In genomic region chr5:32778168-32778567, GRCm38 (mm10) we compare ENCODE assay signal across 20 mouse cellular contexts. TPM values are rescaled to one million over a fixed set of nuclear protein-coding genes. Genes with fewer than 3 reads are reported as not detected.
"Had no signal": no experiment of that assay in that cellular context is flagged by ENCODE, and none has a peak within 500 bp of the region (broad histone marks: within the 10 kb centered on the region; RNA-seq: fewer than 3 reads in every experiment).

No protein-coding gene starts in this region.

- H3K9me3 ChIP-seq: megakaryocyte, embryonic 14.5 days; midbrain, embryonic 10.5 days; midbrain, embryonic 12.5 days; neural tube, embryonic 12.5 days; stomach, embryonic 15.5 days had no signal

- H3K4me3 ChIP-seq: megakaryocyte, embryonic 14.5 days; midbrain, embryonic 10.5 days; midbrain, embryonic 12.5 days; myocyte; neural tube, embryonic 12.5 days; stomach, embryonic 15.5 days had no signal

- H3K36me3 ChIP-seq: stomach, embryonic 15.5 days had no signal

- H3K9ac ChIP-seq: lung, embryonic 14.5 days; midbrain, embryonic 12.5 days; neural tube, embryonic 12.5 days; stomach, embryonic 15.5 days had no signal

- DNase-seq: lung, adult 18-20 months; lung, embryonic 14.5 days; lung, postnatal 10 days; lung, postnatal 4 days; midbrain, embryonic 14.5 days; right cerebral cortex, postnatal 14 days; thymus, adult 2 months; thymus, postnatal 14 days; thymus, postnatal 36 days had no signal

- H3K4me1 ChIP-seq: midbrain, embryonic 10.5 days; neural tube, embryonic 12.5 days; stomach, embryonic 15.5 days had no signal

- H3K27me3 ChIP-seq: megakaryocyte, embryonic 14.5 days; midbrain, embryonic 12.5 days; neural tube, embryonic 12.5 days; stomach, embryonic 15.5 days had no signal

- ATAC-seq: midbrain, embryonic 16.5 days had no signal

- H3K27ac ChIP-seq: midbrain, embryonic 10.5 days; midbrain, embryonic 12.5 days; neural tube, embryonic 12.5 days; stomach, embryonic 15.5 days; stomach, postnatal 0 days had no signal

RNA-seq across cellular contexts. Expression of gene Gm20671, which starts 48.7 kb away (rescaled TPM):
- polyA plus RNA-seq: liver, embryonic 16.5 days; lung, embryonic 14.5 days; lung, embryonic 16.5 days; midbrain, embryonic 10.5 days; midbrain, embryonic 12.5 days; midbrain, embryonic 14.5 days; midbrain, embryonic 16.5 days; myocyte; neural tube, embryonic 12.5 days; neural tube, embryonic 14.5 days; stomach, embryonic 15.5 days; stomach, postnatal 0 days had no signal
